Mouse (Mus musculus) granulocyte monocyte progenitor cell, adult 5-6 weeks (primary cell): ENCODE measurements around the gene Igsf3. TPM values are rescaled to one million over a fixed set of nuclear protein-coding genes. Genes with fewer than 3 reads are reported as not detected.

ENCODE experiments used
- ATAC-seq: replicated peaks from 2 replicates; pipeline ENCODE4 v1.8.0; 2016; ENCODE audit warnings: mild to moderate bottlenecking, moderate TSS enrichment, inconsistent platforms; ENCODE audit not compliant: poor library complexity, severe bottlenecking
- total RNA-seq, 2 experiments: library from RNA; stranded (forward) in 1 of 2; stranded (reverse) in 1 of 2; fragments of 200-712, 200-1000 nt in 1 of 2; fragments of >200 nt in 1 of 2; fragmentation: Nextera tagmentation in 1 of 2; gene quantifications; 2 replicates each; pipeline ENCODE4 v1.2.3; 2014 to 2017

Igsf3 gene
- total RNA-seq, 2 experiments from 2014 or later: under 0.01 to 0.13 TPM

- ATAC-seq: peak; percentile 52
Measured at GRCm38 (mm10) chr3:101497432-101498030, 120.6 kb downstream of the Igsf3 start.

GRCm38 (mm10) chr3:101499906-101500305, 123.0 kb downstream of the Igsf3 start:
- ATAC-seq: no peak

GRCm38 (mm10) chr3:101500393-101501051, 123.6 kb downstream of the Igsf3 start:
- ATAC-seq: no peak; the same call in 1 of the 2 replicates

GRCm38 (mm10) chr3:101501611-101502010, 124.7 kb downstream of the Igsf3 start:
- ATAC-seq: no peak

GRCm38 (mm10) chr3:101502086-101502760, 125.3 kb downstream of the Igsf3 start:
- ATAC-seq: no peak

- peak; percentile 90 for ATAC-seq
Measured at GRCm38 (mm10) chr3:101506179-101506578, 129.3 kb downstream of the Igsf3 start.

- ATAC-seq: peak; percentile 27; the same call in 1 of the 2 replicates
Measured at GRCm38 (mm10) chr3:101506970-101507702, 130.3 kb downstream of the Igsf3 start.

- no peak for ATAC-seq
Measured at GRCm38 (mm10) chr3:101507766-101508165, 130.9 kb downstream of the Igsf3 start.

- no peak for ATAC-seq
Measured at GRCm38 (mm10) chr3:101509707-101510544, 133.0 kb downstream of the Igsf3 start.

- ATAC-seq: no peak
Measured at GRCm38 (mm10) chr3:101510632-101511031, 133.7 kb downstream of the Igsf3 start.

Other genes with a start within 250 kb of the Igsf3 start
- not detected in 2 replicates for gene Cd2, start 89.1 kb upstream of the Igsf3 start, total RNA-seq (2014; fragmentation: Nextera tagmentation)
- gene Cd2, start 89.1 kb upstream of the Igsf3 start, total RNA-seq (2017): not detected in 2 replicates
- 82.1 and 82.6 TPM in 2 replicates for gene Atp1a1, start 227.6 kb downstream of the Igsf3 start, total RNA-seq (2014; fragmentation: Nextera tagmentation)
- 118 and 122 TPM in 2 replicates for gene Atp1a1, start 227.6 kb downstream of the Igsf3 start, total RNA-seq (2017)